Mouse (Mus musculus) inflammation-experienced regulatory T-cells, adult 6 months (primary cell): ENCODE data around the gene Mfsd7a. TPM values are rescaled to one million over a fixed set of nuclear protein-coding genes. Genes with fewer than 3 reads are reported as not detected.
A peak's percentile ranks its signal among the peaks of the same experiment; 100 is the strongest.
"Not testable (repeated sequence)": the region's sequence is repeated elsewhere in the genome, so short reads cannot be mapped to it uniquely, and the experiment has no call there.

Experiments
- ATAC-seq: one replicate; pipeline ENCODE4 v1.8.0; 2017
- polyA plus RNA-seq, 3 experiments: library from polyadenylated mRNA; unstranded; fragments of 100-300 nt; shearing (Covaris generic); gene quantifications; one replicate each; pipeline ENCODE4 v1.2.1; 2017

The Mfsd7a gene
- not detected for polyA plus RNA-seq

DNA sequence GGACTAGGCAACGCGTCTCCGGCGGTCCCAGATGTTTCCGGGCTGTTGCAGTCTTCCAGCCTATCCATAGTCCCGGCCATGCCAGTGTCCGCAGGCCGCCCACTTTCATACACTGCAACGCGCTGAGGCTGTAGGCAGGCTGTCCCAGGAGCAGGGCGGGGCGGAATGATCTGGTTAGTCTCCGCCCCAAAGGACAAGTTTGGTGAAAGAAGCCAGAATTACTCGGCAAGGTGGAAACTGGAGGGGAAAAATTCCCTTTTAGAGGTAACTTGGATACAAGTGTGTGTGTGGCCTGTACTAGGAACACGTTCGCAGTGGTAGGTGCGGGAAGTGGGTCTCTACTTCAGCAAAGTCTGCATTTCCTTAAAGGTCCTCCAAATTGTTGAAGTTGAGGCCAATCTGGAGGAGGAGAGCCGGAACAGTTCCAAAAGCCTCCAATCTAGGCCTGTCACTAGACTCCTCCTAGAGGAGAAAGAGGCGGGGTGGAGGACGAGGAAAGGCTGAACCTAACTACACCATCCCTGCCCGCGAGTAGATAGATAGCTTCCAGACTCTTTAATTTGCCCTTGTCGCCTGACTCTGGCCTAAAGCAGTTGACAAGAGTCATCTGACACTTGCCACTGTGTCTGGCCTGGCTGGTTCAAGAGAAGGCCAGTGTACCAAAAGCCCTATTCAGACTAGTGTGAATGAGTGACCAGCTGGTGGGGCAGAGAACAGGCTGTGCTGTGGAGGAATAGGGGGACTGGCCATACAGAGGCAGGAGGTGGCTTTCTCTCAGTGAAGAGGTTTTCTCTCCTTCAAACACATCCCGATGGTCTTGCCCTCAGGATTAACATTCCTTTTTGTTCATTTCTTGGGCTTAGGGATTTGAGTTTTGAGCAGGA, at the start of gene Mfsd7a:
Gene Mfsd7a (minus strand): TSS at position 107 of the 884 bp plus-strand sequence.
- no peak for ATAC-seq

DNA sequence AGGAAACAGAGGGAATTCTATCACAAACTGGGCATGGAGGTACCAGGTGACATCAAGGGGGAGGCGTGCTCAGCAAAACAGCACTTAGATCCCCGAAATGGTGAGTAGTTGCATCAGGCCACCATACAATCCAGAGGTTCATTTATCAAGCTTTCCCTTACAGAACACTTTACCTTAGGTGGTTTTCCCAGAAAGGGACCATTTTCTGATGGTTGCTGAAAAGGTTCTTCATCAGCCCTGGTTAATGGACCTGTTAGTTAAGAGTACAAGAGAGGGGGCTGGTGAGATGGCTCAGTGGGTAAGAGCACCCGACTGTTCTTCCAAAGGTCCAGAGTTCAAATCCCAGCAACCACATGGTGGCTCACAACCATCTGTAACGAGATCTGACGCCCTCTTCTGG, 37.5 kb upstream of the Mfsd7a start:
- not testable (repeated sequence) for ATAC-seq

DNA sequence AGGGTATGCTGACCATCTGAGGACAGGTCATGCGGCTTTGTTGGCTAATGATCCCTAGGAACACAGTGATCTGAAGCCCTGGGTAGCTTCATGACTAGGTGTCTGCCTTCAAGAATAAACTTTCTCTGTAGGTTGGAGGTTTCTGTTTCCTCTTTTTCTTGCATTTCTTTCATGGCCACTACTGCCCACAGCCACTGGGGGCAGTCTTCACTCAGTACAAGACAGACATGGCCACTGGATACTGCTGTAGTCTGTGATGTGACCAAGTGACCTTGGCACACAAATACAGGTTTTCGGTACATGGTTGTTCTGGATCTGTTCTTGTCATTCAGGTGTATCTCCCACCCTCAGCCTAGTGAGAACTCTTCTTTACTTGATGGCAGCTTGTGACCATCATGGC, 36.5 kb upstream of the Mfsd7a start:
- ATAC-seq, result peak; percentile 58

DNA sequence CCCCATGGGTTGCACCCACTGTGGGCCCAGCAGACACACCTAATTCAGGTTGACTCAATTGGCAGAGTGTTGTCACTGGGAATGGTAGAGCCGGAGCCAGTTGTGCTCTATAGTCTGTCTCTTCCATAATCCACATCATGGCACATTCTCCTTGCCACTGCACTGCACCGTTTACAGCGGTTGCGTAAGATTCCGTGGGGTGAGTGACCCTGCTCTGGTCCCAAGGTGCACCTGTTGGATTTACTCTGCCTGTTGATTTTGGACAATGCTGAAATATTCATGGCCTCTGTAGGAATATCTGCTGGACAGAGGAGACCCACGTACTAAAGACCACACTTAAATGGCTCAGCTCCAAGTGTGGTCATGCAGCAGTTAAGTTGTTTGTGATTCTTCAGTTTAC, 34.3 kb upstream of the Mfsd7a start:
- ATAC-seq, result no peak

DNA sequence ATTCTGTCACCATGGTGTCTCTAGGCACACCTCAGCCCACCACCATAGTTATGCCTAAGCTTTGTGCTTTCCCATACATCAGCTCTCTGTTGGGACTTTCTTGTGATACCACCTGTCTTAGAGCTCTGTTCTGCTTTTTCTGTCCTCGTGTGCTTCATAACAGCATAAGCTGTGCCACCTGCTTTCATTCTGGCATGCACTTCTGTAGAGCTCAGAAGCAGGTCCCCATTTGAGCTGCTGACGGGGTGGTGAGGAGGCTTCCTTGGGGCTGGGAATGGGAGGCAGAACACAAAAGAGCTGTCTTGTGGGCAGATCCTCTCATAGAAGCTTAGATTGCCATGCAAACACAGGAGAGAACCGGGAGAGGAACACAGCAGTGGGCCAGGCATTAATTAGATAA, 27.3 kb upstream of the Mfsd7a start:
- no peak for ATAC-seq

DNA sequence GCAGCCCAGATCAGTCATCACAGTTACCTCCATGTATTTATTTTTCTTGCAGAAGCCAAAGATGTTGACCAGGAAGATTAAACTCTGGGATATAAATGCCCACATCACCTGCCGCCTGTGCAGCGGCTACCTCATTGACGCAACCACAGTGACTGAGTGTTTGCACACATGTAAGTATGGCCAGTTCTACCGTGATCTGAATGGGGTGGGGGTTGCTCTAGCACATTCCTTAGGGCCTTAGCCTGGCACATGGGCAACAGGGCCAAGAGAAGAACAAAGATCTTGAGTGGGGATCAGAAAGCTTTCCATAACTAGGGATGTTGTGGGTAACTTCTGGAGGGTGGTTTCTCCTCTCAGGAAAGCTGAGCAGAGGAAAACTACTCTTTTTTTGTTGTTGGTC, 25.0 kb upstream of the Mfsd7a start:
- ATAC-seq, result no peak

DNA sequence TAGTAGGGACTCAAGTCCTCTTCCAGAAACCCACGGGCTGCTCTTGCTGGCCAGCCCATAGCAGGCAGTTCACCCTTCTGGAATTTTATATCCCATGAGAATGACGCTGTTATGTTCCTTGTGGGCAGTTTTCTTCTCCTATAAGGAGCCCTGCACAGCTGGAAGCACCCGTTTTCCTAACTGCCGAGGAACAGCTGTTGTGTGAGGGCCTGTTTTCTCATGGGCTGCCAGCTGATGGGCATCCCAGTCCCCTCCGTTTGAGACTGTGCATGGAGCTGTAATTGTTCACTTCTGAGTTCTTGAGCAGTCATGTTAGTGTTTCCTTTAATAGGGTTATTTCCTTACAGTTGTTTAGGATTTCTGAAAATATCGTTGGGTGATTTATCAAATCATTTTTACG, 20.9 kb upstream of the Mfsd7a start:
- no peak for ATAC-seq

DNA sequence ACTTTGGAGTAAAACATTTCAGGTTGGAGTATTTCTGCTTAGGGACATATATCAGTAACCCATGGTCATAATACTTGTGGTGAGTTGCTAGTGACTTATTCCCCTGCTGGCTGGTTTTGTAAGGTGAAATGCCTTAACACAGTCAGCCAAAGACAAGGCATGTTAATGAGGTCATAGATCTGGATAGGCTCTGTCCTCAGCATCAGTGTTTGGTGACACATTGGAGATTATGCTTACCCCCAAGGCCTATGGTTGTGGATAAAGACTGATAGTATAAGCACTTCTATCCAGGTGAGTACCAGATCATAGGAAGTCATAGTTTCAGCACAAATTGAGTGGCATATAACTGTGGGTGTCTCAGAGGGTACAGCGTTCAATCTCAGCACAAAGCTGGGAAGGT, 18.0 kb upstream of the Mfsd7a start:
- no peak for ATAC-seq

DNA sequence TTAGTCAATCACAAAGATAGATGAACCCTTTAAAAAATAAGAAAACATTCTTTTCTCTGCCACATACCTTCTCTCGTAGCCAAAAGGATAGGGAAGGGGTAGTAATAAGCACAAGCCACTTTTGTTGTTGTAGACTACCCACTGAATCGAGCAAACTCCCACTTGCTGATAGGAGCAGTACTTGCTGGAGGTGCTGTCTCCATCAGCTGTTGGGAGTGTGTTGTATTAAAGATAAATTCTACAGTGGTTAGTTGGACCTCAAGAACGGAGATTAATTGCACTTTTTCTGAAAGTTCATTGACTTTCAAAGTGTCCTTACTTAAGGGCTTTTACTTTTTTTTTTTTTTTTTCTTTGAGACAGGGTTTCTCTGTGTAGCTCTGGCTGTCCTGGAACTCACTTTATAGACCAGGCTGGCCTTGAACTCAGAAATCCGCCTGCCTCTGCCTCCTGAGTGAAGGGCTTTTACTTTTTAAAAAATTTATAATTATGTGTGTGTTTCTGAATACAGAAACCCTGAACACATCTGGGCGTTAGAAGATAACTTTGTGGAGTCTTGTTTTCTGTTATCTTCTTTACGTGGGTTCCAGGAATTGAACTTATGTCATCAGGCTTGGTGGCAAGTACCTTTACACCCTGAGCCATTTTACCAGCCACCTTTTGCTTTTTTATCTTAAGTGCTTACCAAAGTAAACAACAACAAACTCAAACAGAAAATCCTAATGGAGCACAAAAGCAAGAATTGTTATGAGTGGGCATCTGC, 16.6 kb upstream of the Mfsd7a start:
- ATAC-seq, result no peak

DNA sequence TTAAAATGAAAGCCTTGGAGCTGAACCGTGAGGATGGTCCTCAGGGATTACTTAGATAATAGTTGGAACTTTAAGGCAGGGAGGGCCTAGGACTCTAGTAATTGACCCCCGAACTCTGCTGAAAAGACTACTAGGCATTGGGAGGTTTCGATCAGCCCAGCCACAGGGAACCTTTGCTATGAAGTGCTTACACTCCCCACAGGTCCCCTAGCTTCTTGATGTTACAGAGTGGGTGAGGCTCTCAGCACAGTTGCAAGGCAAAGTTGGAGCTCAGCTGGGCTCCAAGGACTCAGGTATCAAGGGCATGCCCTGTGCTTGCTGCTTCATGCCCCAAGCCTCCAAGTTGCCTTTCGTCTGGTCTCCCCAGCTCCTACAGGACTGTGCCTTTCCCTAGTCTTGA, 13.8 kb upstream of the Mfsd7a start:
- ATAC-seq, result no peak

DNA sequence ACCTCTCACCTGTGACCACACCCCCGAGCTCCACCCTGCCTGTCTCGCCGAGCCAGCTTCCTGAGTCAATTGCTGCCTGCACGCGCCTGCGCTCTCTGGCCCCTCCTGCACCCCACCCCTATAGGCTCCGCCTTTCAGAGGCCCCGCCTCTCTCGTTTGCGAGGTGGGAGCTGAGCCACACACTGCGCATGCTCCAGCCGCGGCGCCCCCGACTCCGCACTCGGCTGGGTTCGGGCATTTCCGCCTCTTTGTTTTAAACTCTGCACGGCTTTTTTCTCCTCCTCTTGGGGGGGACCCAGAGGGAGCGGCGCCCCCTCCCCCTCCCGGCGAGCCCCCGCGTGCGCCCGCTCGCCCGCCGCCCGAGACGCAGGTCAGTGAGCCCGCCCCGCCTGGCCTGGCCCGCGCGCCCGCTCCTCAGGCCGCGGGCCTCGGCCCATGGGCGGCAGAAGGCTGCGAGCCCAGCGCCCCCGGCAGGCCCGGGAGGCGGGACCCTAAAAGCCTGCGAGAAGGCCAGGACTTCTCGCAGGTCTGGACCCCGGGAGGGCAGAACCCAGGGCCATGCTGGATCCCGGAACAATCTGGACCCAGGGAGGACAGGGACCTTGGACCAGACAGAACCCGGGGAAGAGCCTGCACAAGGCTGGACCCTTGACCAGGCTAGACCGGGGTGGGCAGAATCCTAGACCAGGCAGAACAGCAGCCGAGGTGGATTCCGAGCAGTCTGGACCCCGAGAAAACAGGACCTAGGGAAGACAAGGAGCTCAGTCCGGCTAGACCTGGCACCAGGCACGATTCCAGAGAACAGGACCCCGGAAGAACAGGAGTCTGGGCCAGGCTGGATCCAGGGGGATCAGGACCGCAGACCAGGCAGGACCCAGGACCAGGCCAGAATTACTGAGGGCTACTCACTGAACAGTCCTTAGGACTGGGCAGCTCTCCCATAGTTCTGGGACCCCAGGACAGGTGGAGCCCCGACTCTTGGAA, 12.7 kb upstream of the Mfsd7a start, which contains the start of gene Pcgf3:
Gene Pcgf3 (plus strand): TSS at position 151 of the 984 bp plus-strand sequence.
- ATAC-seq, result peak; percentile 97

DNA sequence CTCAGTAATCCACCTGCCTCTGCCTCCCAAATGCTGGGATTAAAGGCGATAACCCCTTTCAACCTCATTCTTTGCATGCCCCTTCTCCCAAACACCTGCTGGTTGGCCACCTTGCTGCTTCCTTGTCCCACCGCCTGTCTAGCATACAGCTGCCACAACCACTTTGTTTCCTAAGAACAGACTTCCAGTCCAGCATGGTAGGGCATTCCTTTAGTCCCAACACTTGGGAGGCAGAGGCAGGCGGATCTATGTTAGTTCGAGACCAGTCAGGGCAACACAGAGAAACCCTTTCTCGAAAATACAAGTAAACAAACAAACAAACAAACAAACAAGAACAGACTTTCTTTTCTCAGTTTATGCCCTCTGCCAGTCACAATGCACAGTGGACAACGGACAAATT, 11.8 kb upstream of the Mfsd7a start:
- ATAC-seq, result no peak

DNA sequence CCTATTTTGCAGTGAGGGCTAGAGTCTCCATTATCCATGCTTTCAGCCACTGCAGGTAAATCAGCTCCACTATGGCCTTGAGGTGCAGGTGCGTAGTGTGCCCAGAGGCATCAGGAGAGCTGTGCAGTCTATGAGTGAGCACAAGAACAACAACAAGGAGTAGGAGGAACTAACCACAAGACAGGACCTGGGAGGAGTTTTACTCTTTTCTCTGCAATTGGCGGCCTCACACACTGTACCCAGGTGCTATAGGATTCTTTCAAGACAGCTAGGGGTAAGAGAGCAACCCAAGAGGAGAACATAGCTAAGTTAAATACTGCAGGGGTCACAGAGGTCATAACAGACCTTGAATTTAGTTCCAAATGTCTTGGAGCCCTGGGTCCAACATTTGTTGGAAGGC, 10.0 kb upstream of the Mfsd7a start:
- no peak for ATAC-seq

DNA sequence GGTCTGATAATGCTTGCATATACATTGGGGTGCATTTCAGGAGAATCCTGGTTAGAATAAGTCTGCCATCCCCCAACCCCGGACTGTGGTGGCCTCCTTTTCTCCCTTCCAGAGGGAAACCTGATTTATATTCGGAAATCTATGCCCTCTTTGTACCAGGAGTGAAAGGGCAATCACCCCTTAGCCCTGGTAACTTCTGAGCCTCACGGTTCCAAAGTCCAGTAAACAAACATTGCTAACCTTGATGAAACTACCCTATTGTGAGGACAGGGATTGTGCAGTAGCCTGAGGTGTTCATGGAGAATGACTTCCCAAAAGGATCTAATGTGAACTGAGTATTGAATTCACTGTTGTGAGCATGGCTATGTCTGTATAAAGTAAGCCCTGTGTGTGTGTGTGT, 5.4 kb upstream of the Mfsd7a start:
- ATAC-seq, result no peak

DNA sequence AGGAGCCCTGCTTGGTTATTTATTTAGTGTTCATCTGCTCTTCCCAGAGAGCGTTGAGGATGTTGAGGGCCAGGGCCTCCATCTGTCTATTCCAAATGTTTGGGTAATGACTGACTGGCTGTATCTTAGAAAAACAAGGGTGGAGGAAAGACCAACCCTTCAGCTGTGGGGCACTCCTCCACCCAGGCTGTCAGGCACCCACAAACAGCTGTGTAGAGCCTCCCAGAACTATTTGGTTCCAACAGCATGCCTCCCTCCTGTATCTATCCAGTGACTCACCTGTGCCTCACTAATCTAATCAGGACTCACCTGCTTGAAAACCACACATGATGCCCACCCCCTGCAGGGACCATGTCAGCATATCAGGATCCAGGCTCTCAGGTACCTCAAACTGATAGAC, 3.7 kb upstream of the Mfsd7a start:
- no peak for ATAC-seq

DNA sequence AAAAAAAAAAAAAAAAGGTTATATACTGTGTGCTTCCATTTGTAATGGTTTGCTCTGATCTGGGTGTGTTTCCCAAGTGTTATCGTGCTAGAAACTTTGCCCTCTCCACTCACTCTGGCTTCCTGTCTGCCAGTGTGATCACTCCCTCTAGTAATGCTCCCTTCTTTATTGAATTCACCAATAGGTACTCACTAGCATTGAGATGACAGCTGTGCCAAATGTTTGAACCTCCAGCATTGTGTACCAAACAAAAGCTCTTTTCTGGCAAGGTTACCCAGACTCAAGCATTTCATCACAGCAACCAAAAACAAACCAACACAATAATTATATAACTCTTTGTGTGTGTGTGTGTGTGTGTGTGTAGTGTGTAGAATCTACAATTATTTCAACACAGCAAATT, 2.9 kb upstream of the Mfsd7a start:
- no peak for ATAC-seq

DNA sequence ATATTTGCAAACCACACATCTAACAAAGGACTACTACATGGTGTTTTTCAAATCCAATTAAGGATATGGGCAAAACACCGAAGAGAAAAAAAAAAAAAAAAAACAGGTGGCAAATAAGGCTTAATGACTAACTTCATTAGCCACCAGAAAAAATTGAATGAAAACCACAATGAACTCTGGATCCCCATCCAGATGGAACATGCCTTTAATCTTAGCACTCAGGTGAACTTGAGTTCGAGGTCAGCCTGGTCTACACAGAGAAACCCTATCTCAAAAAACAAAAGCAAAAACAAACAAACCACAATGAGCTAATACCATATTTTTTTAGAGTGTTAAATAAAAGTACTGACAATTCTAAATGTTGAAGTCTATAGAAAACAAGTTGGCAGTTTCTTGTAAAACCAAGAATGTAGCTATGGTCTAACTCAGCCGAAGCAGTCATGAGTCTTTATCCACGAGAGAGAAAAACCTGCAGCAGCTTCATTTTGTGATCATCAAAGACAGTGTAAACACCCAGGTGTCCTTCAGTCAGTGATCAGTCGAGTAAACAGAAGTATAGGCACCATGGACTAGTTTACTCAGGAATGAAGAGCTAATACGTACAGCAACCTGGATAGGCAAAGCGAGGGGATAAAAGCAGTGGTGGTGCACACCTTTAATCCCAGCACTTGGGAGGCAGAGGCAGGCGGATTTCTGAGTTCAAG, 2.3 kb upstream of the Mfsd7a start:
- ATAC-seq, result no peak

DNA sequence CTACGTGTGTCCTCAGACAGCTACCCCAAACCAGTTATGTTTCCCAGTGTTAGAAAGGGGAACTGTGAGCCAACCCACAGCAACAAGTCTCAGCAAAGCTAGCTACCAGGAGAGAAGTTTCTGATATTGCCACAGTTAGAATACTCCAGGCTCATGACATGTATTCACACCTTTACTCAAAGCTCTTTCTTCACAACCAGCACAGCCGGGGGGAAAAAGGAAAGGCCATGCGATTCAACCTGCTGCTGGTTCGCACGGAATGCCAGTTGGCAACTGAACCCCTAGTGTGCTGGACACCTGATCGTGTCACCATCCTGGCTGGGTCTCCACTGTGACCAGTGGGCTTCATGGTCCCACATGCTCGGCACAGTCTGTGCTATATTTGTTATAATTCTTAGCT, 834 bp downstream of the Mfsd7a start:
- ATAC-seq, result no peak

DNA sequence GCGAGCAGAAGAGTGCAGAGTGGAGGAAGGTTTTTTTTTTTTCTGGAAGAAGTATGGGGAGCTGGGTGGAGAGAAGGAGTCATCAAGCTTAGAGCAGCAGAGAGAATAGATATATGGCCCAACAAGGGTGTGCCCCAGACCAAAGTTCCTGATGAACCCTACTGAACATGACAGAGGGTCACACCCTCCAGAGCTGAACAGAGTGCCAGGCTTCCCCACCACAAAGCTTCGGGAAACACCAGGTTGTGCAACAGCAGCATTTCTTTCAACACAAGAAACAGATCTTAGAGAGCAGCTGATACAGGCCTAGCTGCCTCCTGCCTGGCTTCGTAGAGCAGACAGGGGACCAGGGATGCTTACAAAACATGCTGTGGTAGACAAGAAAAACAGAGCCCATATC, 1.7 kb downstream of the Mfsd7a start:
- no peak for ATAC-seq

DNA sequence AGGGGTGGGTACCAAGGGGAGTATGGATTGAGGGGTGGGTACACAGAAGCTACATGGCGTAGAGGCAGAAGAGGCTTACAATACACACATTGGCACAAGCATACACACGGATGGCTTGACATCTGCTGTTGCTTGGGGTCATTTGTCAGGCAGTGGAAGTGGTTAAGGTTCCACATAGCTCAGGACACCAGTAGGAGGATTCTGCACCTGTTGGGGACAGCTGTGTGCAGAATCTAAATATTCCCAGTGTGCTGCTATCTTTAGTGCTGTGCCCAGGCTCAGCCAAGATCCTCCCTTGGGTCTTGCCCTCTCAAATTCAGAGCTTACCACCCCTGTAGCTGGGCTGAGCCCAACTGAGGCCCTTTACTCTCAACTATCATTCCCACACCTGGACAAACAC, 12.6 kb downstream of the Mfsd7a start:
- ATAC-seq, result no peak

DNA sequence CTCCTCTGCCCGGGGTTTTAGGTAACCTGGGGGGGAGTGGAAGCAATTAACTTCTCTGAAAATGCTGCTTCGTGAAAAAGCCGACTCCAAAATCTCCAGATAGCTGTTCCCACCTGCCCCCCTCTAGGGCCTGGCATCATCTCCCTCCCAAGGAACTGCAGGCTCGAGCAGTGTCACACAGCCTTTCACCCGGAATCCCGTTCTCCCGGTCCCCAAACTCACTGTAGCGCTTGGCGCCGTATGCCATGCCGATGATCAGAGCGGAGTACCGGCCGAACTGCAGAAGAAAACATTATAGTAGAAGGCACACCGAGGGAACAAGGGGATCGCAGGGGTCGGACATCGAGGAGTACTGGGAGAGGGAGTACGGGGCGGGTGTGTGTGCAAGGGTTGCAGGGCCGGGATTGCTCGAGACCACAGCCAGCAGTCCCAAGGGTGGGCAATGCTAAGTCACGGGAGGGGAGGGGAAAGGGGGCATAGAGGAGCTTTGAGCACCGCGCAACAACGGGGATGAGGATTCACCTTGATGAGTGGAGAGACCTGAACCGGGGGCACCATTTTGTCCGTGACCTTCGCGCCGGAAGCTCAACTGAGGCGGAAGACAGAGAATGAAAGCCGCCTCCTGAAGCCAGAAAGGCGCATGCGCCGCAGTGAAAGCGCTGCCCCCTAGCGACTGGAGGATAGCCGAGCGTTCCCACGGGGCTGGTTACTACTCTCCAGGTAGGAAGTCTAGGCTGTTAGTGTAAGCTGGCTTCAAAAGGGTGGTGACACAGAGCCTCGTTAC, 14.7 kb downstream of the Mfsd7a start, which contains the start of gene Atp5k:
Gene Atp5k (minus strand): TSS at position 645 of the 784 bp plus-strand sequence.
- peak; percentile 97 for ATAC-seq
